Mouse (Mus musculus) liver, embryonic 13.5 days (tissue): Measurements from ENCODE around the gene Sirt7. TPM values are rescaled to one million over a fixed set of nuclear protein-coding genes. Genes with fewer than 3 reads are reported as not detected.

Experiments used
- ATAC-seq: fragments of 200-750 bp; cut with Nextera tagmentation; 2 replicates; pipeline ENCODE4 v1.8.0; 2017; ENCODE audit warnings: low read depth, mild to moderate bottlenecking, moderate number of reproducible peaks, moderate library complexity
- DNase-seq: peaks from one replicate; pipeline ENCODE4 v3.0.0; 2022
- H3K27ac ChIP-seq: fragments of 300-500 bp; sonication (generic); 2 replicates; pipeline ENCODE4 v1.5.1; 2015; ENCODE audit warnings: moderate library complexity, mild to moderate bottlenecking, inconsistent platforms
- H3K27me3 ChIP-seq: fragments of 300-500 bp; sonication (generic); 2 replicates; pipeline ENCODE4 v1.6.1; 2015; ENCODE audit warnings: mild to moderate bottlenecking, inconsistent platforms
- H3K36me3 ChIP-seq: fragments of 300-500 bp; sonication (generic); 2 replicates; pipeline ENCODE4 v1.6.1; 2015; ENCODE audit warnings: mild to moderate bottlenecking, inconsistent platforms
- H3K4me1 ChIP-seq: fragments of 300-500 bp; sonication (generic); replicated peaks from 2 replicates; pipeline ENCODE4 v1.6.1; 2015; ENCODE audit warnings: inconsistent platforms
- H3K4me2 ChIP-seq: fragments of 300-500 bp; sonication (generic); 2 replicates; pipeline ENCODE4 v1.6.1; 2015; ENCODE audit warnings: inconsistent platforms, mild to moderate bottlenecking, moderate library complexity
- H3K4me3 ChIP-seq: fragments of 300-500 bp; sonication (generic); replicated peaks from 2 replicates; pipeline ENCODE4 v1.5.1; 2015; ENCODE audit warnings: mild to moderate bottlenecking, inconsistent platforms
- H3K9ac ChIP-seq: fragments of 300-500 bp; sonication (generic); 2 replicates; pipeline ENCODE4 v1.6.1; 2015; ENCODE audit warnings: mild to moderate bottlenecking, inconsistent platforms
- H3K9me3 ChIP-seq: fragments of 300-500 bp; sonication (generic); replicated peaks from 2 replicates; pipeline ENCODE4 v1.6.1; 2016; ENCODE audit warnings: inconsistent platforms
- WGBS: fragments of 180-500 bp; shearing (Covaris S2); methylation state at CpG from one replicate; pipeline ENCODE4 v1.1.7; 2015; ENCODE audit not compliant: insufficient replicate concordance; 5-methylcytosine and 5-hydroxymethylcytosine counted together
- polyA plus RNA-seq: library from polyadenylated mRNA; unstranded; fragments of >200 nt; fragmentation: Nextera tagmentation; extraction: Ambion mirVana; gene quantifications from 2 replicates; pipeline ENCODE4 v1.2.1, GENCODE M21; 2015

The Sirt7 gene
- polyA plus RNA-seq, 1 experiment from 2014 or later, result 34.3 TPM

- peak within 1 kb of the TSS; percentile 85 for H3K4me2 ChIP-seq
- peak within 1 kb of the TSS; percentile 91 for H3K4me3 ChIP-seq
- H3K9ac ChIP-seq, result peak within 1 kb of the TSS; percentile 99
- peaks cover 10% of the 10 kb centered on the region for H3K36me3 ChIP-seq
- H3K27ac ChIP-seq, result peak within 1 kb of the TSS; percentile 100
- no peaks in the 10 kb centered on the region for H3K9me3 ChIP-seq
- DNase-seq (peak; percentile 92), ATAC-seq (peak; percentile 73)
- H3K27me3 ChIP-seq, result no peaks in the 10 kb centered on the region
- 8% methylated on average over 58 of the region's 58 CpGs for WGBS
- H3K4me1 ChIP-seq, result peaks cover 58% of the 10 kb centered on the region
Observed at GRCm38 (mm10) chr11:120633520-120634343, 8.7 kb upstream of the Sirt7 start, which contains the start of gene Mafg. Mafg (minus strand) TSS chr11:120633600.

GRCm38 (mm10) chr11:120632559-120633519 is 7.8 kb upstream of the Sirt7 start:
- Histone ChIP-seq H3K4me2 (peak overlapping the region; percentile 85), H3K27me3 (no peaks in the 10 kb centered on the region), H3K36me3 (peaks cover 15% of the 10 kb centered on the region), H3K9me3 (no peaks in the 10 kb centered on the region), H3K9ac (peak overlapping the region; percentile 99), H3K4me1 (peaks cover 65% of the 10 kb centered on the region), H3K27ac (peak overlapping the region; percentile 100), H3K4me3 (peak overlapping the region; percentile 91)
- ATAC-seq, result peak; percentile 75
- under 1% methylated on average over 102 of the region's 116 CpGs for WGBS
- peak; percentile 78 for DNase-seq

GRCm38 (mm10) chr11:120631726-120632448 is 6.8 kb upstream of the Sirt7 start:
- Histone ChIP-seq H3K4me3 (peak overlapping the region; percentile 91), H3K4me1 (peaks cover 75% of the 10 kb centered on the region), H3K9ac (peak overlapping the region; percentile 99), H3K36me3 (peaks cover 25% of the 10 kb centered on the region), H3K4me2 (peak overlapping the region; percentile 85), H3K9me3 (no peaks in the 10 kb centered on the region), H3K27ac (peak overlapping the region; percentile 100), H3K27me3 (no peaks in the 10 kb centered on the region)
- ATAC-seq (peak; percentile 36), DNase-seq (peak; percentile 53)
- WGBS, result 36% methylated on average over 4 of the region's 4 CpGs

GRCm38 (mm10) chr11:120630881-120631725 is 6.1 kb upstream of the Sirt7 start:
- Histone ChIP-seq H3K4me2 (peak overlapping the region; percentile 85), H3K9me3 (no peaks in the 10 kb centered on the region), H3K9ac (peak overlapping the region; percentile 99), H3K4me1 (peaks cover 81% of the 10 kb centered on the region), H3K36me3 (peaks cover 33% of the 10 kb centered on the region), H3K27ac (peak overlapping the region; percentile 100), H3K27me3 (no peaks in the 10 kb centered on the region), H3K4me3 (peak overlapping the region; percentile 91)
- WGBS, result 11% methylated on average over 7 of the region's 7 CpGs
- ATAC-seq (no peak), DNase-seq (no peak)

DNA sequence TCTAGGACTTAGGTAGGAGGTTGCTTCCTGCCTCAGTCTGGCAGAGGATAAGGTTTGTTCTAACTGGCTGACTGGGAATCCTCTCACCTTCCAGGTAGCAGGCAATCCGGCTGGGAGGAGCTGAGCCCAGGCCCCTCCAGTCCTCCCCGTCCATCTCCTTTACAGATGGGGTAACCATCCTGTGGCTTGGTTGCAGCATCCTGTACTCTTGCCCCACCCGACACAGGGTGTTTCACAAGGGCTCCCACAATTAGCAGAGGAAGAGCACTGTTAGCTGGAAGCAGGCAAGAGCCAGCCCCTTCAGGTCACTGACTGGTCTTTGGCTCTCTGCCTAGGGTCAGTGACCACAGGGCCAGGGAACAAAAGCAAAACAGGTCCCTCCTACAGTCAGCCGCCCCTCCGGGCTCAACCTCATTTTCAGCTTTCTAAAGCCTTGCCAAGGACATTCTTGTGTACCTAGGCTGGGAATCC is 5.4 kb upstream of the Sirt7 start:
- WGBS, result 20% methylated on average over 5 of the region's 5 CpGs
- Histone ChIP-seq H3K4me3 (peak overlapping the region; percentile 91), H3K4me1 (peaks cover 85% of the 10 kb centered on the region), H3K9me3 (no peaks in the 10 kb centered on the region), H3K27me3 (no peaks in the 10 kb centered on the region), H3K27ac (peak overlapping the region; percentile 100), H3K9ac (peak overlapping the region; percentile 99), H3K4me2 (peak overlapping the region; percentile 85), H3K36me3 (peaks cover 34% of the 10 kb centered on the region)
- ATAC-seq, result peak; percentile 34
- DNase-seq, result peak; percentile 49

DNA sequence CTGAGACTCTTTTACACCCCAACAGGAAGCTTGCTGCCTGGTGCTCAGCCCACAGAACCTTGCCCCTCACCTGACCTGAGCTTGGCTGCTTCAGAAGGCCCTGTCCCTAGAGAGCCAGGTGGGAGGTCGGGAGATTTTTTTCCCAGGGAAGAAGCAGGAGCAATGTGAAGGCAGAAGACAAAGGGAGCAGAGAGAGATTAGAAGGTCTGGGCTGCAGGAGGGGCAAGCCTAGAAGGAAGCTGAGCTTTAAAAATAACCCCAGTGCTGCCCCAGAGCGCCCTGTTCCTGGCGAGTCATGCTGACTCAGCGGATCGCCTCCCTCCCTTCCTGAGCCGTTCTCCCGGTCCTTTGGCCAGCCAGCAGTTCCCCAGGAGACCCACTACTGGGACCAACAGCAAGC is 4.9 kb upstream of the Sirt7 start:
- Histone ChIP-seq H3K4me2 (peak overlapping the region; percentile 85), H3K4me3 (peak overlapping the region; percentile 91), H3K27ac (peak overlapping the region; percentile 100), H3K4me1 (peaks cover 86% of the 10 kb centered on the region), H3K9ac (peak overlapping the region; percentile 99), H3K9me3 (no peaks in the 10 kb centered on the region), H3K36me3 (peaks cover 34% of the 10 kb centered on the region), H3K27me3 (no peaks in the 10 kb centered on the region)
- WGBS, result 4% methylated on average over 7 of the region's 7 CpGs
- DNase-seq (peak; percentile 82), ATAC-seq (peak; percentile 61)

GRCm38 (mm10) chr11:120629341-120629730 is 4.3 kb upstream of the Sirt7 start:
- peak overlapping the region; percentile 100 for H3K27ac ChIP-seq
- peak overlapping the region; percentile 91 for H3K4me3 ChIP-seq
- no peaks in the 10 kb centered on the region for H3K9me3 ChIP-seq
- H3K36me3 ChIP-seq, result peaks cover 34% of the 10 kb centered on the region
- H3K4me2 ChIP-seq, result peak overlapping the region; percentile 85
- peak overlapping the region; percentile 99 for H3K9ac ChIP-seq
- 40% methylated on average over 23 of the region's 23 CpGs for WGBS
- H3K27me3 ChIP-seq, result no peaks in the 10 kb centered on the region
- ATAC-seq, result 0 out of 2 replicates have a peak, but pooled peaks have one; percentile 8
- peak; percentile 70 for DNase-seq
- peaks cover 80% of the 10 kb centered on the region for H3K4me1 ChIP-seq

DNA sequence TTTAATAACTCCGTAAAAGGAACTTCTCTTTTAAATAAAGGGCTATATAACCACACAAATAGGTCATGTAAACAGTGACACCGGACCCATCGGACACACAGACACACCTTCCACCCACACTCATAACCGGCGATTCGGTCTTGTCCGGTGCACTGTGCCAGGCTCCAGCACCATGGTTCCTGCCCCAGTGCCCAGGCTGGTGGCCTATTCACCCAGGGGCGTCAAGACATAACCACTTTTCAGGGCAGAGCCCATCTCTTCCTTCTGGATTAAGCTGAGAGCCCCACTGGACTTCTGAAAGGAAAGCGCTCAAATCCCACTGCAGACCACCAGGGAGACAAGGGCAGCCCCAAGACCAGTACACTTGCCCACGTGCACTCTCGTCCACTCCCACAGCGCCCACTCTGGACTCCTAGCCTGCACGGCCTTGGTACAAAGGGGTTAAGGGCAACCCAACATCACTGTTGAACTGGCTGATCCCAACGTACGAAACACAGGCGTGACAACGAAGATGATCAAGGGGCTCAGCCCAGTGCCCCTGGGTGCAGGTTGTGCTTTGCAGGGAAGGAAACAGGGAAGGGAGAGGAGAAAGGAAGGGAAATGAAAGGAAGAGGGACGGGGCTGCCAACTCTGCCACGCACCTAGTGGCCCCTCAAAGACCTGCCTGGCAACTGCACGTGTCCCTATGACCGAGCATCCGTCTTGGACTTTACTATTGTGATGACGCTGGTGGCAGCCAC is 3.7 kb upstream of the Sirt7 start:
- ATAC-seq (no peak), DNase-seq (no peak)
- Histone ChIP-seq H3K4me1 (peaks cover 80% of the 10 kb centered on the region), H3K27ac (peak overlapping the region; percentile 100), H3K36me3 (peaks cover 35% of the 10 kb centered on the region), H3K9me3 (no peaks in the 10 kb centered on the region), H3K9ac (peak overlapping the region; percentile 99), H3K4me2 (peak overlapping the region; percentile 85), H3K4me3 (peak overlapping the region; percentile 91), H3K27me3 (no peaks in the 10 kb centered on the region)
- WGBS, result 82% methylated on average over 23 of the region's 23 CpGs

DNA sequence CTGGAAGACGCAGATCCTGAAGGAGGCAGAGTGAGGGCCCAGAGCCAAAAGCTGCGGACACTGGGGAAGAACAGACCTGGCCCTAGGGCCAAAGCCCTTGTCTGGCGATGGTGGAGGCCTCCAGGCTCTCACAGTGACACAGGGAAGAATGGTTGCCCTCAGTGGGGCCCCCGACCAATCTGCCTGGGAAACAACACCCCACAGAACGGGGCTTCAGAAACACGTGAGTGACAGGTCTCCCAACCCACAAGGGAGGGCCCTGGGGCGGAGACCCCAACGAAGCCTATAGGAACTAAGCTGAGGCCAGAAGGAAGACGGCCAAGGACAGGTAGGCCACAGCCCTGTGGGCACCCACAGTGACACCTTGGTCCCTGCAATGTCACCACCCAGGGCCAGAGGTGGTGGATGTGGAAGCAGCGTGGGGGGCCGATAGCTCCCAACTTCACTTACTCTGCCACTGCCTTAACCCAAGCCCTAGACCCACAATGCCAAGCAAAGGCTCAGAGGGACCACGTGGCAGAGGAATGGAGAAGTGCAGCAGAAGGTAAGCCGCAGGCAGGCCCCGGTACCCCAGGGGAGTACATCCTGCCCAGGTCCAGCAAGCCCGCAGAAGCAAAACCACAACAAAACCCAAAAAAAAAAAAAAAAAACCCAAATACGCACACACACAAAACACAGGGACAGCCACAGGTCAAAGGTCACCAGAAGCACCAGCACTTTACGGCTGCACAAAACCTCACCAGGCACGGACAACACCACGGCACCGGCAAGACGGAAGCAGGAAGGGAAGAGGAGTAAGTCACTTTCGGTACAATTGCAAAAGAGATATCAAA is 2.6 kb upstream of the Sirt7 start:
- H3K9me3 ChIP-seq, result no peaks in the 10 kb centered on the region
- peak overlapping the region; percentile 29 for H3K4me3 ChIP-seq
- peaks cover 89% of the 10 kb centered on the region for H3K4me1 ChIP-seq
- H3K36me3 ChIP-seq, result peaks cover 46% of the 10 kb centered on the region
- 37% methylated on average over 22 of the region's 22 CpGs for WGBS
- H3K27me3 ChIP-seq, result no peaks in the 10 kb centered on the region
- DNase-seq (no peak), ATAC-seq (no peak)
- H3K27ac ChIP-seq, result peak overlapping the region; percentile 97
- H3K4me2 ChIP-seq, result peak overlapping the region; percentile 50
- peak overlapping the region; percentile 56 for H3K9ac ChIP-seq
